Mouse (Mus musculus) neural tube, embryonic 11.5 days (tissue): ENCODE data around the gene Tmem184a. TPM values are rescaled to one million over a fixed set of nuclear protein-coding genes. Genes with fewer than 3 reads are reported as not detected.
A peak's percentile ranks its signal among the peaks of the same experiment; 100 is the strongest.

Experiments
- ATAC-seq: fragments of 200-750 bp; cut with Nextera tagmentation; 2 replicates; pipeline ENCODE4 v1.8.0; 2017; ENCODE audit warnings: moderate number of reproducible peaks, mild to moderate bottlenecking, moderate TSS enrichment, moderate library complexity; ENCODE audit not compliant: insufficient read depth, low FRiP score, low TSS enrichment
- DNase-seq: peaks from one replicate; pipeline ENCODE4 v3.0.0-alpha.2; 2015; ENCODE audit warnings: low spot score
- H3K27ac ChIP-seq: fragments of 300-500 bp; sonication (generic); 2 replicates; pipeline ENCODE4 v1.5.1; 2014; ENCODE audit warnings: low read depth, mild to moderate bottlenecking, low read length
- H3K27me3 ChIP-seq: fragments of 300-500 bp; sonication (generic); 2 replicates; pipeline ENCODE4 v1.6.1; 2014; ENCODE audit warnings: mild to moderate bottlenecking, low read length, mixed read lengths; ENCODE audit not compliant: control insufficient read depth, insufficient read depth
- H3K36me3 ChIP-seq: fragments of 300-500 bp; sonication (generic); 2 replicates; pipeline ENCODE4 v1.6.1; 2014; ENCODE audit warnings: mild to moderate bottlenecking, low read length, moderate library complexity, mixed read lengths; ENCODE audit not compliant: control insufficient read depth, insufficient read depth
- H3K4me1 ChIP-seq: fragments of 300-500 bp; sonication (generic); 2 replicates; pipeline ENCODE4 v1.6.1; 2014; ENCODE audit warnings: low read length, mixed read lengths; ENCODE audit not compliant: control insufficient read depth, insufficient read depth
- H3K4me2 ChIP-seq: fragments of 300-500 bp; sonication (generic); 2 replicates; pipeline ENCODE4 v1.6.1; 2014; ENCODE audit warnings: low read depth, mild to moderate bottlenecking, moderate library complexity
- H3K4me3 ChIP-seq: fragments of 300-500 bp; sonication (generic); 2 replicates; pipeline ENCODE4 v1.5.1; 2014; ENCODE audit warnings: low read depth, low read length
- H3K9ac ChIP-seq: fragments of 300-500 bp; sonication (generic); 2 replicates; pipeline ENCODE4 v1.6.1; 2014; ENCODE audit warnings: mild to moderate bottlenecking, low read length
- H3K9me3 ChIP-seq: fragments of 300-500 bp; sonication (generic); 2 replicates; pipeline ENCODE4 v1.6.1; 2016; ENCODE audit warnings: low read length; ENCODE audit not compliant: control insufficient read depth
- WGBS: fragments of 180-500 bp; shearing (Covaris S2); extraction: QIAGEN DNeasy Blood & Tissue Kit; methylation state at CpG from one replicate; pipeline ENCODE4 v1.1.7; 2014; 5-methylcytosine and 5-hydroxymethylcytosine counted together
- polyA plus RNA-seq: library from polyadenylated mRNA; unstranded; fragments of >200 nt; fragmentation: Nextera tagmentation; extraction: Ambion mirVana; gene quantifications from 2 replicates; pipeline ENCODE4 v1.2.1, GENCODE M21; 2014

Tmem184a gene
- polyA plus RNA-seq, 1 experiment from 2014 or later = 0.70 TPM

GRCm38 (mm10) chr5:139830734-139831133 lies 11.0 kb upstream of the Tmem184a start:
- DNase-seq = no peak
- 85% methylated on average over 3 of the region's 3 CpGs for WGBS
- no peak overlapping the region for H3K9ac ChIP-seq
- peaks cover 4% of the 10 kb centered on the region for H3K4me1 ChIP-seq
- H3K4me2 ChIP-seq = no peak overlapping the region
- H3K9me3 ChIP-seq = no peaks in the 10 kb centered on the region
- no peak overlapping the region for H3K27ac ChIP-seq
- H3K36me3 ChIP-seq = no peaks in the 10 kb centered on the region
- H3K4me3 ChIP-seq = no peak overlapping the region
- no peaks in the 10 kb centered on the region for H3K27me3 ChIP-seq
- no peak for ATAC-seq

GRCm38 (mm10) chr5:139829384-139829783 lies 9.7 kb upstream of the Tmem184a start:
- no peak for DNase-seq
- Histone ChIP-seq H3K4me3 (no peak overlapping the region), H3K9ac (no peak overlapping the region), H3K4me2 (no peak overlapping the region), H3K27ac (no peak overlapping the region), H3K4me1 (peaks cover 9% of the 10 kb centered on the region), H3K36me3 (no peaks in the 10 kb centered on the region; the same call in 1 of the 2 replicates), H3K27me3 (no peaks in the 10 kb centered on the region), H3K9me3 (no peaks in the 10 kb centered on the region)
- ATAC-seq = no peak
- WGBS = 87% methylated on average over 13 of the region's 13 CpGs

- peaks cover 9% of the 10 kb centered on the region for H3K4me1 ChIP-seq
- no peak overlapping the region for H3K4me2 ChIP-seq
- H3K4me3 ChIP-seq = no peak overlapping the region
- ATAC-seq (no peak), DNase-seq (no peak)
- no peaks in the 10 kb centered on the region for H3K9me3 ChIP-seq
- H3K27me3 ChIP-seq = no peaks in the 10 kb centered on the region
- 85% methylated on average over 1 of the region's 1 CpGs for WGBS
- H3K9ac ChIP-seq = no peak overlapping the region
- H3K36me3 ChIP-seq = peaks cover 5% of the 10 kb centered on the region
- H3K27ac ChIP-seq = no peak overlapping the region
These were observed 7.9 kb upstream of the Tmem184a start for GRCm38 (mm10) chr5:139827593-139827992.

GRCm38 (mm10) chr5:139826357-139827055 lies 6.8 kb upstream of the Tmem184a start, which contains the start of the genes Gm26938 and Psmg3:
Gm26938 (minus strand) TSS chr5:139826407.
Psmg3 (minus strand) TSS chr5:139826885.
- under 1% methylated on average over 43 of the region's 43 CpGs for WGBS
- H3K4me1 ChIP-seq = peaks cover 9% of the 10 kb centered on the region
- H3K9ac ChIP-seq = peak within 1 kb of the TSS; percentile 86

GRCm38 (mm10) chr5:139825947-139826346 lies 6.2 kb upstream of the Tmem184a start:
- peak; percentile 21; the same call in 1 of the 2 replicates for ATAC-seq
- WGBS = 49% methylated on average over 11 of the region's 11 CpGs

More at GRCm38 (mm10) chr5:139826357-139827055, 6.8 kb upstream of the Tmem184a start, which contains the start of the genes Gm26938 and Psmg3:
- H3K27ac ChIP-seq = 0 out of 2 replicates have a peak within 1 kb of the TSS, but pooled peaks have one; percentile 24
- peak within 1 kb of the TSS; percentile 90 for H3K4me3 ChIP-seq
- peaks cover 5% of the 10 kb centered on the region for H3K36me3 ChIP-seq
- peak within 1 kb of the TSS; percentile 95 for H3K4me2 ChIP-seq
- H3K9me3 ChIP-seq = no peaks in the 10 kb centered on the region
- DNase-seq (peak; percentile 92), ATAC-seq (peak; percentile 86)
- H3K27me3 ChIP-seq = no peaks in the 10 kb centered on the region

GRCm38 (mm10) chr5:139824531-139824930 lies 4.8 kb upstream of the Tmem184a start:
- peaks cover 5% of the 10 kb centered on the region for H3K36me3 ChIP-seq
- peaks cover 9% of the 10 kb centered on the region for H3K4me1 ChIP-seq
- no peak overlapping the region for H3K4me3 ChIP-seq
- WGBS = 95% methylated on average over 10 of the region's 10 CpGs
- DNase-seq (no peak), ATAC-seq (no peak)
- H3K4me2 ChIP-seq = no peak overlapping the region
- no peaks in the 10 kb centered on the region for H3K27me3 ChIP-seq
- no peaks in the 10 kb centered on the region for H3K9me3 ChIP-seq
- no peak overlapping the region for H3K27ac ChIP-seq
- H3K9ac ChIP-seq = no peak overlapping the region

More at GRCm38 (mm10) chr5:139825947-139826346, 6.2 kb upstream of the Tmem184a start:
- no peaks in the 10 kb centered on the region for H3K27me3 ChIP-seq
- peaks cover 9% of the 10 kb centered on the region for H3K4me1 ChIP-seq
- H3K36me3 ChIP-seq = peaks cover 5% of the 10 kb centered on the region
- H3K27ac ChIP-seq = no peak overlapping the region
- peak overlapping the region; percentile 95 for H3K4me2 ChIP-seq
- H3K9me3 ChIP-seq = no peaks in the 10 kb centered on the region
- DNase-seq = no peak
- peak overlapping the region; percentile 90 for H3K4me3 ChIP-seq
- H3K9ac ChIP-seq = peak overlapping the region; percentile 86

- no peak overlapping the region for H3K4me2 ChIP-seq
- ATAC-seq (no peak), DNase-seq (no peak)
- 75% methylated on average over 12 of the region's 12 CpGs for whole genome bisulfite sequencing
- no peak overlapping the region for H3K9ac ChIP-seq
- no peaks in the 10 kb centered on the region for H3K9me3 ChIP-seq
- H3K4me3 ChIP-seq = no peak overlapping the region
- H3K36me3 ChIP-seq = peaks cover 5% of the 10 kb centered on the region
- no peaks in the 10 kb centered on the region for H3K27me3 ChIP-seq
- H3K27ac ChIP-seq = no peak overlapping the region
- H3K4me1 ChIP-seq = peaks cover 9% of the 10 kb centered on the region
These were observed 2.0 kb upstream of the Tmem184a start for GRCm38 (mm10) chr5:139821466-139822459.

GRCm38 (mm10) chr5:139818801-139819200 lies 916 bp downstream of the Tmem184a start:
- DNase-seq = no peak
- no peak overlapping the region for H3K4me3 ChIP-seq
- peaks cover 7% of the 10 kb centered on the region for H3K27me3 ChIP-seq
- no peak overlapping the region for H3K9ac ChIP-seq
- no peak overlapping the region for H3K27ac ChIP-seq
- no peak overlapping the region for H3K4me2 ChIP-seq
- no peak for ATAC-seq
- no peaks in the 10 kb centered on the region for H3K4me1 ChIP-seq
- H3K36me3 ChIP-seq = peaks cover 5% of the 10 kb centered on the region
- H3K9me3 ChIP-seq = no peaks in the 10 kb centered on the region
- WGBS = 48% methylated on average over 4 of the region's 4 CpGs
